Mouse (Mus musculus) lung, adult 2 months (tissue): ENCODE data around the gene Fbln1. TPM values are rescaled to one million over a fixed set of nuclear protein-coding genes. Genes with fewer than 3 reads are reported as not detected.

Experiments
- DNase-seq: peaks from one replicate; pipeline ENCODE4 v3.0.0; 2022
- H3K4me1 ChIP-seq: fragments of 200-500 bp; 2 replicates; pipeline ENCODE4 v1.6.1; 2011; ENCODE audit warnings: low read length; ENCODE audit not compliant: control insufficient read depth, insufficient read depth
- H3K4me3 ChIP-seq: fragments of 200-500 bp; replicated peaks from 2 replicates; pipeline ENCODE3; 2011; ENCODE audit warnings: low read depth, mild to moderate bottlenecking, control low read depth, low read length; ENCODE audit errors: extremely low read depth
- CTCF ChIP-seq: fragments of 200-500 bp; IDR thresholded peaks from 2 replicates; pipeline ENCODE4 v1.5.1; 2011; ENCODE audit warnings: mild to moderate bottlenecking, low read length, control low read depth; ENCODE audit not compliant: insufficient read depth
- POLR2A ChIP-seq: fragments of 200-500 bp; IDR thresholded peaks from 2 replicates; pipeline ENCODE4 v1.6.1; 2011; ENCODE audit warnings: low read depth, mild to moderate bottlenecking, control low read depth, low read length, borderline replicate concordance; ENCODE audit errors: extremely low read depth
- WGBS: fragments of 180-500 bp; shearing (Covaris S2); methylation state at CpG from one replicate; pipeline ENCODE4 v1.1.7; 2018; 5-methylcytosine and 5-hydroxymethylcytosine counted together
- polyA plus RNA-seq: library from polyadenylated mRNA; depleted of rRNA; stranded (reverse); fragments of >200 nt; gene quantifications from 2 replicates; pipeline ENCODE4 v1.2.3, GENCODE M21; 2012

Fbln1 gene
- polyA plus RNA-seq, 1 experiment: 116 TPM

DNA sequence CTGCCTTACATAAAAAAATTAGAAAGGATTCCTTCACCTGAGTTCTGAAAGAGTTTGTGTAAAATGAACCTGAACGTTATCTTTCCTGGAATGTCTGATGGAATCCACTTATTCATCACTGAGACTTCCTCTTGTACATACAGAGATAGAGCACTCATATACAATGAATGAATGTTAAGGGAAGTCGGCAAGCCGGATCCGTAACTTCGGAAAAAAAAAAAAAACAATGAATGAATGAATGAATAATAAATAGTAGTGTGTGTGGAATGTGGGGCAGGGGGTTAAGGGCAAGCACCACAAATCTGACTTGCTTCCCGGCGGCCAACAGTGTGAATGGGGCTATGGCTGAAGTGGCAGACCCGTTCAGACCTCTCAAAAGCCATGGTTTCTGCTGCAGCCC lies 28.2 kb upstream of the Fbln1 start:
- DNase-seq: no peak
- Histone ChIP-seq H3K4me1 (no peaks in the 10 kb centered on the region), H3K4me3 (no peak overlapping the region)
- TF ChIP-seq CTCF: no peak
- TF ChIP-seq POLR2A: no peak
- 40% methylated on average over 8 of the region's 8 CpGs for WGBS

DNA sequence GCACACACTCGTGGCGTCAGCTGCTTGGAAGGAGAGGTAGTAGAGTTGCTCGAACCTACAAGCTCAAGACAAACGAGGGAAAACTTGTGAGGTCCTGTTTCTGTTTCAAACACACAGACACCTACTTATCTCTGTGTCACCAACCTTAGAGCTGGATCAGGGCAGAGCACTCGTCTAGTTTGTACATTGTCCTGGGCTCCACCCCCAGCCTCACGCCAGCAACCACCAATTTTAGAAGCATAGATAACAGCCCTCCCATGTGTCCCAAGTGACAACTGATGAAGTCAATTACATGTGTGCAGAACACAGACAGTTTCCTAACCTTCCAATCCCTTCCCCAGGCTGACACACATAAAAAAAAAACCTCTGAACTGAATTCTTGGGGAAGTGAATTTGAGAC lies 27.6 kb upstream of the Fbln1 start:
- TF ChIP-seq CTCF (no peak), POLR2A (no peak)
- 49% methylated on average over 6 of the region's 6 CpGs for WGBS
- Histone ChIP-seq H3K4me3 (no peak overlapping the region), H3K4me1 (no peaks in the 10 kb centered on the region)
- DNase-seq: no peak

- H3K4me1 ChIP-seq: no peaks in the 10 kb centered on the region
- H3K4me3 ChIP-seq: no peak overlapping the region
- 66% methylated on average over 7 of the region's 7 CpGs for WGBS
- DNase-seq: no peak
- TF ChIP-seq CTCF (no peak), POLR2A (no peak)
Observed at GRCm38 (mm10) chr15:85179528-85180180, 26.1 kb upstream of the Fbln1 start.

- TF ChIP-seq CTCF (no peak), POLR2A (no peak)
- Histone ChIP-seq H3K4me1 (no peaks in the 10 kb centered on the region), H3K4me3 (no peak overlapping the region)
- no peak for DNase-seq
Observed at GRCm38 (mm10) chr15:85180368-85180767, 25.4 kb upstream of the Fbln1 start.

GRCm38 (mm10) chr15:85182063-85182462 lies 23.7 kb upstream of the Fbln1 start:
- DNase-seq: no peak
- H3K4me1 ChIP-seq: no peaks in the 10 kb centered on the region
- 78% methylated on average over 4 of the region's 4 CpGs for WGBS

GRCm38 (mm10) chr15:85186916-85187315 lies 18.8 kb upstream of the Fbln1 start:
- 62% methylated on average over 7 of the region's 7 CpGs for WGBS
- no peak for DNase-seq
- Histone ChIP-seq H3K4me1 (no peaks in the 10 kb centered on the region), H3K4me3 (no peak overlapping the region)
- TF ChIP-seq CTCF (no peak), POLR2A (no peak)

More at GRCm38 (mm10) chr15:85182063-85182462, 23.7 kb upstream of the Fbln1 start:
- no peak overlapping the region for H3K4me3 ChIP-seq
- TF ChIP-seq CTCF: no peak
- TF ChIP-seq POLR2A: no peak

DNA sequence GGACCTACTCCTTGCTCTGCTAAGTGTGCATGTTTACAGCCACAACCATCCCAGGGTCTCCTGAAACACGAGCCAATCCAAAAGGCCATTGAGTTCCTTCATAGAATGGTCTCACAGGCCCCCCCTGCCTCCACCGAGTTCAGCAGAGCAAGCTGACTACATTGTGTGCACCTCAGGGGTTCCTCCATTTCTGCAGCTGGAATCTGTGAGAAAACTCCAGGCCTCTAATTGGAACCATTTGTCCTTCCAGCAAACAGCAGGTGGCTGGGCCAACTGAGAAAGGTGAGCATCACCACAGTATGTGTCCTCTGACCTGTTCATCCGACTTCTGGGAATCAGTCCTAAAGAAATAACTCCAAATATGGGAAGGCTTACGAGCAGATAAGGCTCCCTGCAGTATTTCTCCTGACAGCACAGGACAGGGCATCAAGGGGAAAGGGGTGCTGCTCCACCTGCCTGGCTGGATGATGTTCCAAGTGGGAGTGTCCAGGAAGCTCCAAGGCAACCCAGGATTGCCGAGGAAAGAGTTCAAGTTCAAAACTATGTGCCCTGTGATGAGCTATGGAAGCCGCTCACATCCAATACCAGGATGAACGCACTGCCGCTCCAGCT lies 17.5 kb upstream of the Fbln1 start:
- H3K4me3 ChIP-seq: no peak overlapping the region
- WGBS: 63% methylated on average over 8 of the region's 8 CpGs
- TF ChIP-seq CTCF (no peak), POLR2A (no peak)
- no peaks in the 10 kb centered on the region for H3K4me1 ChIP-seq
- no peak for DNase-seq

- TF ChIP-seq CTCF: no peak
- no peak for TF ChIP-seq POLR2A
- Histone ChIP-seq H3K4me1 (peaks cover 4% of the 10 kb centered on the region; the same call in 1 of the 2 replicates), H3K4me3 (no peak overlapping the region)
- no peak for DNase-seq
- 30% methylated on average over 14 of the region's 14 CpGs for WGBS
Observed at GRCm38 (mm10) chr15:85200446-85201289, 5.1 kb upstream of the Fbln1 start.

DNA sequence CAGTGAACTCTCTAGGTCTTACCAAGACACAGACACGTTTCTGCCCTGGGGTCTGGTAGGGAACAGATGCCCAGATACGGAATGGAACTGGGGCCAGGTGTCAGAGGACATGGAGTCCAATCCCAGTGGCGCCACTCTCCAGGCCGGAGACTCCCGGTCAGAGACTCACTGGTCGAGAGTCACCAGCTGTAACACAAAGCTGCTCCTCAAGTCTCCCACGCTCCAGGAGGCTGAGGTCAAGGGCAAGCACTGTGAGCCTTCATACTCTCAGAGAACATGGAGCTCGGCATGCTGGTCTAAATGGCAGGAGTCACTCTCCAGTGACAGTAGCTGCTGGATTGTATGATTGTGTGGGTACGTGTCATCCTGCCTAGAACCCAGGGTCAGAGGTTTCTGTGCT lies 3.5 kb upstream of the Fbln1 start:
- no peak overlapping the region for H3K4me3 ChIP-seq
- DNase-seq: no peak
- WGBS: 69% methylated on average over 9 of the region's 9 CpGs
- TF ChIP-seq CTCF (no peak), POLR2A (no peak)
- peaks cover 4% of the 10 kb centered on the region; the same call in 1 of the 2 replicates for H3K4me1 ChIP-seq

- no peak for DNase-seq
- 43% methylated on average over 5 of the region's 5 CpGs for WGBS
- TF ChIP-seq POLR2A (no peak), CTCF (no peak)
- H3K4me3 ChIP-seq: no peak overlapping the region
- peaks cover 4% of the 10 kb centered on the region; the same call in 1 of the 2 replicates for H3K4me1 ChIP-seq
Observed at GRCm38 (mm10) chr15:85202787-85203186, 3.0 kb upstream of the Fbln1 start.
